Mouse (Mus musculus) left cerebral cortex, postnatal 14 days (tissue): ENCODE measurements around the gene Taf12. TPM values are rescaled to one million over a fixed set of nuclear protein-coding genes. Genes with fewer than 3 reads are reported as not detected.

Experiments used
- total RNA-seq, 2 experiments: library from RNA; stranded (reverse); gene quantifications; 2 replicates each; pipeline ENCODE4 v1.2.3; 2021

The Taf12 gene
- total RNA-seq, 2 experiments from 2014 or later, result 16.9 to 18.3 TPM

Other genes with a start within 250 kb of the Taf12 start
- not detected for gene Gm10300, start 199.7 kb upstream of the Taf12 start, total RNA-seq
- gene Epb41, start 199.1 kb upstream of the Taf12 start, total RNA-seq, result 10 to 100 TPM; 26.2 to 28.4 TPM
- 10 to 100 TPM; 11.9 to 12.4 TPM for gene Oprd1, start 129.9 kb upstream of the Taf12 start, total RNA-seq
- 10 to 100 TPM; 40.8 to 44.5 TPM for gene Ythdf2, start 62.1 kb upstream of the Taf12 start, total RNA-seq
- gene Gmeb1, start 12.8 kb upstream of the Taf12 start, total RNA-seq, result 10 to 100 TPM; 25.1 to 25.9 TPM
- gene Rab42, start 29.0 kb downstream of the Taf12 start, total RNA-seq, result 1 to 10 TPM in 1 of 2 experiments, under 1 TPM in 1; 0.61 to 1.3 TPM
- 10 to 100 TPM; 20.1 to 22.1 TPM for gene Trnau1ap, start 55.2 kb downstream of the Taf12 start, total RNA-seq
- 10 to 100 TPM; 13.8 to 14.0 TPM for gene Rcc1, start 79.2 kb downstream of the Taf12 start, total RNA-seq
- 10 to 100 TPM in 1 of 2 experiments, 1 to 10 TPM in 1; 7.0 to 11.4 TPM for gene Phactr4, start 148.1 kb downstream of the Taf12 start, total RNA-seq
- gene Med18, start 189.5 kb downstream of the Taf12 start, total RNA-seq, result 1 to 10 TPM; 8.0 to 8.2 TPM
- gene Sesn2, start 236.1 kb downstream of the Taf12 start, total RNA-seq, result 10 to 100 TPM; 10.8 to 12.2 TPM